Mouse (Mus musculus): Measurements from ENCODE around the gene Sgsm1.

Gene Sgsm1

GRCm38 (mm10) chr5:113283726-113284125, 26.9 kb downstream of the Sgsm1 start:
- DNase-seq (ENCODE audit: low spot score) = no peak

- DNase-seq (ENCODE audit: low spot score) = no peak
Measured at GRCm38 (mm10) chr5:113281557-113281956, 29.0 kb downstream of the Sgsm1 start.

GRCm38 (mm10) chr5:113280138-113280856, 30.3 kb downstream of the Sgsm1 start:
- DNase-seq (ENCODE audit: low spot score) = no peak

GRCm38 (mm10) chr5:113275839-113276238, 34.7 kb downstream of the Sgsm1 start:
- DNase-seq (ENCODE audit: low spot score) = no peak

GRCm38 (mm10) chr5:113271207-113271811, 39.3 kb downstream of the Sgsm1 start:
- DNase-seq (ENCODE audit: low spot score) = peak; percentile 79

GRCm38 (mm10) chr5:113270043-113270442, 40.5 kb downstream of the Sgsm1 start:
- DNase-seq (ENCODE audit: low spot score) = no peak

GRCm38 (mm10) chr5:113268246-113268645, 42.3 kb downstream of the Sgsm1 start:
- DNase-seq (ENCODE audit: low spot score) = no peak

- no peak for DNase-seq (ENCODE audit: low spot score)
Measured at GRCm38 (mm10) chr5:113265637-113266036, 44.9 kb downstream of the Sgsm1 start.

- DNase-seq (ENCODE audit: low spot score) = no peak
Measured at GRCm38 (mm10) chr5:113250806-113251205, 59.8 kb downstream of the Sgsm1 start.

GRCm38 (mm10) chr5:113249263-113249930, 61.2 kb downstream of the Sgsm1 start:
- DNase-seq (ENCODE audit: low spot score) = no peak

GRCm38 (mm10) chr5:113230196-113230595, 80.4 kb downstream of the Sgsm1 start:
- no peak for DNase-seq (ENCODE audit: low spot score)

- peak; percentile 86 for DNase-seq (ENCODE audit: low spot score)
Measured at GRCm38 (mm10) chr5:113226632-113227102, 83.9 kb downstream of the Sgsm1 start, which contains the start of gene Tmem211. Gene Tmem211, plus strand, starts transcription at chr5:113226909.

- no peak for DNase-seq (ENCODE audit: low spot score)
Measured at GRCm38 (mm10) chr5:113225686-113226435, 84.7 kb downstream of the Sgsm1 start.

- DNase-seq (ENCODE audit: low spot score) = no peak
Measured at GRCm38 (mm10) chr5:113225271-113225670, 85.3 kb downstream of the Sgsm1 start.

- DNase-seq (ENCODE audit: low spot score) = no peak
Measured at GRCm38 (mm10) chr5:113223888-113224287, 86.7 kb downstream of the Sgsm1 start.

- peak; percentile 78 for DNase-seq (ENCODE audit: low spot score)
Measured at GRCm38 (mm10) chr5:113221147-113221865, 89.3 kb downstream of the Sgsm1 start, which contains the start of gene 2900026A02Rik. Gene 2900026A02Rik, minus strand, starts transcription at chr5:113221236.

GRCm38 (mm10) chr5:113220383-113221146, 90.0 kb downstream of the Sgsm1 start:
- no peak for DNase-seq (ENCODE audit: low spot score)

- DNase-seq (ENCODE audit: low spot score) = no peak
Measured at GRCm38 (mm10) chr5:113219876-113220275, 90.7 kb downstream of the Sgsm1 start.

- no peak for DNase-seq (ENCODE audit: low spot score)
Measured at GRCm38 (mm10) chr5:113219450-113219849, 91.1 kb downstream of the Sgsm1 start.

- DNase-seq (ENCODE audit: low spot score) = no peak
Measured at GRCm38 (mm10) chr5:113218617-113219235, 91.9 kb downstream of the Sgsm1 start.

Measured in layer of hippocampus, adult 11-12 months (tissue).